Mouse (Mus musculus) gonadal fat pad, adult 2 months (tissue): ENCODE measurements around the gene Nprl3. TPM values are rescaled to one million over a fixed set of nuclear protein-coding genes. Genes with fewer than 3 reads are reported as not detected.
"Not testable (repeated sequence)": the region's sequence is repeated elsewhere in the genome, so short reads cannot be mapped to it uniquely, and the experiment has no call there.

Experiments used
- DNase-seq: peaks from one replicate; pipeline ENCODE4 v3.0.0-alpha.2; 2012; ENCODE audit warnings: low read depth
- polyA plus RNA-seq: library from polyadenylated mRNA; depleted of rRNA; stranded (reverse); fragments of >200 nt; gene quantifications from 2 replicates; pipeline ENCODE4 v1.2.3, GENCODE M21; 2012

Nprl3 gene
- polyA plus RNA-seq, 1 experiment = 133 TPM

DNA sequence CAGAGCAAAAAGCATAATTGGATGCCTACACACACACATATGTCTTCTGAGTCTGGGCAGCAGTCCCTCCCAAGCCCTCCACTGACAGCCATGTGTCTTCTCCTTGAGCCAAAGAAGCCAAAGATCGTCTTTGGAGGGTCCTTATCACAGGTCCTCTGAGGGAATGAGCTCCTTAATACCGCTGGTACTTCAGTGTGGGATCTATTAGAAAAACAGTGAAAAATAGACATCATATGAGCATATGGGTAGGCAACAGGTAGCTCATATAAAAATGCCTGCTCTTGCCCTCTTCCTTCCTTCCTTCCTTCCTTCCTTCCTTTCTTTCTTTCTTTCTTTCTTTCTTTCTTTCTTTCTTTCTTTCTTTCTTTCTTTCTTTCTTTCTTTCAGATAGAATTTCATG lies 17.1 kb upstream of the Nprl3 start:
- DNase-seq = not testable (repeated sequence)

DNA sequence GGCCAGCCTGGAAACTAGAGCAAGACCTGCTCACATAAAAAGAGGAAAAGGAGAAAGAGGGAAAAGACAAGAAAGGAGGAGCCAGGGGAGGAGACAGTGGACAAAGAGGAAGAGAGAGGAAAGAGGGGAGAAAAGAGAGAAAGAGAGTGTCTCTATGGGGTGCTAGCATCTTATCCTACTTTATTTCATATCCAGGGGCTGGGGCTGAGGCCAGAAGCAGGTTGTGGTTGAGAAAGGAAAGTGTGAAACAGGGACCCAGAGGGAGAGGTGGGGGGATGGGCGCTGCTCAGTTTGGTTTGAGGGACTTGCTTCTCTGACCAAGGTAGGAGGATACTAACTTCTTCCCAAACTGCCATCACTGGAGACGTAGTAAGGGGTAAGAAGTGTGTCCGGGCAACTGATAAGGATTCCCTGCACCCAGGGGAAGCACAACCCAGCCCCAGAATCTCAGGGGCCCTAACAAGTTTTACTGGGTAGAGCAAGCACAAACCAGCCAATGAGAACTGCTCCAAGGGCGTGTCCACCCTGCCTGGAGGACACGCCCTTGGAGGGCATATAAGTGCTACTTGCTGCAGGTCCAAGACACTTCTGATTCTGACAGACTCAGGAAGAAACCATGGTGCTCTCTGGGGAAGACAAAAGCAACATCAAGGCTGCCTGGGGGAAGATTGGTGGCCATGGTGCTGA lies 15.7 kb upstream of the Nprl3 start, which contains the start of gene Hba-a1:
Gene Hba-a1, plus strand, starts transcription at position 421 of the 687 bp plus-strand sequence.
- not testable (repeated sequence) for DNase-seq

DNA sequence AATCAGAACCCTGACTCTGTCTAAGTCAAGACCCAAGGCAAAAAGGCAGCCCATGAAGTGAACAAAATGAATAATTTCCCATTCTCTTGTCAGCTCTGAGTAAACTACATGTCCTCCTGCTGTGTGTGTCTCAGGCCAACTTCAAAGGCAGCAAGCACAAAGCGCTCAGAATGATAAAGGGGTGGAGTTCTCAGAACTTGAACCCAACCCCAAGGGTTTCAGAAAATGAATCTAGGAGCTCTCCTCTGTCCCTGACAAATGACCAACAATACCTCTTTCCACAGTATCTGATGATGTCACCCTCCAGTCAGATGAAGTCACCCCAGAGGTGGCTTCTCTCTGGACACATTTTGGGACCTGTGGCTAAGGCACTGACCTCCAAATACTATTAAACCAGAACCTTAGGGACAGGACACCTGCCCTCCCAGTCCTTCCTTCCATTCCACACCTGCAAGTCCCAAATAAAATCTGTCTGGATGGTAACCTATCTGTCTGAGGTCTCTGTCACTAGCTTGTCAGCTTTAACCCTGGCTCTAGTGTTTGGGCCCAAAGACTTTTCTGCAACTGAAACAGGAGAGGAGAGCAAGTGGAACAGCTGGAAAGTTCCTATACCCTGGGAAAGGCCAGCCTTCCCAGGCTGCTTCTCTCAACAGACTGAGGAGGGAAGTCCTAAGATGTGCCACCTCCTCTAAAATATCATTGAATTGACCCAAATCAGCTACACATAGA lies 14.1 kb upstream of the Nprl3 start:
- no peak for DNase-seq

DNA sequence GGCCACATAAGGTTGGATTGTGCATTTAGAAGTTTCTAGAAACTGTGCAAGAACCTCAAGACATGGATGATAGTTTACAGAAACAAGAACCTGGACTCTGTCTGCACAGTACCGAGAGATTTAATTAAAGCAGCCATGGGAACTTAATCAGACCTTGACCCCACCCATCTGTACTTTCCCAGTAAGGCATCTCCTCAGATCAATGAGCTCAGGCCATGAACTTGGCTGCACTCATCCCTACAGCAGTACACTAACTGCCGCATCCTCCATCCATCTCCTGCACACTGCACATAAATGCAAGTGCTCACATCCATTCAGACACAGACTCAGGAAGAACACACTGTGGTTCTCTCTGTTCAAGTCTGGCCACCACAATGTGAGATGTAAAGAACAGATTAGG lies 13.1 kb upstream of the Nprl3 start:
- DNase-seq = no peak

DNA sequence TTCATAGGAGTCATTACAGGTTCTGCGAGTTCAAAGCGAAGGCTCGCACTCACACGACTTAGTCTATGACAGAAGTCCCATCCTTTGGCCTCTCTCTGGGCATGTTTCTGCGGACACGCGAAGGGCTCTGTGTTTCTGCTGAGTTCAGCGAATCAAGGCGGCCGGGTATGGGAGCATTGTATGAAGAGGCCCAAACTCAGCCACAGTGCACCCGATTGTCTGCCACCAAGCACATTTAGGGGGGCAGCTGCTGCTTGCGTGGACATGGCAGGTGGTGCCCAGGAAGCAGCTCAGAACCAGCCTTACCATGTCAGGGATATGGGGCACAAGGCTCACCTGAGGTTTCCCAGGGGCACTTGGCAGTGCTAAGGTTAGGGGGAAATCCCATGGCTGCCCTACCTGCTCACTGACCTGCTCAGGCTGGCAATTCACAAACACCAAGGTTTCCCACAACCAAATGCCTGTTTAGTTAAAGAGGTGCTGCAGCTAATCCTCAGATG lies 11.0 kb upstream of the Nprl3 start:
- DNase-seq = no peak

DNA sequence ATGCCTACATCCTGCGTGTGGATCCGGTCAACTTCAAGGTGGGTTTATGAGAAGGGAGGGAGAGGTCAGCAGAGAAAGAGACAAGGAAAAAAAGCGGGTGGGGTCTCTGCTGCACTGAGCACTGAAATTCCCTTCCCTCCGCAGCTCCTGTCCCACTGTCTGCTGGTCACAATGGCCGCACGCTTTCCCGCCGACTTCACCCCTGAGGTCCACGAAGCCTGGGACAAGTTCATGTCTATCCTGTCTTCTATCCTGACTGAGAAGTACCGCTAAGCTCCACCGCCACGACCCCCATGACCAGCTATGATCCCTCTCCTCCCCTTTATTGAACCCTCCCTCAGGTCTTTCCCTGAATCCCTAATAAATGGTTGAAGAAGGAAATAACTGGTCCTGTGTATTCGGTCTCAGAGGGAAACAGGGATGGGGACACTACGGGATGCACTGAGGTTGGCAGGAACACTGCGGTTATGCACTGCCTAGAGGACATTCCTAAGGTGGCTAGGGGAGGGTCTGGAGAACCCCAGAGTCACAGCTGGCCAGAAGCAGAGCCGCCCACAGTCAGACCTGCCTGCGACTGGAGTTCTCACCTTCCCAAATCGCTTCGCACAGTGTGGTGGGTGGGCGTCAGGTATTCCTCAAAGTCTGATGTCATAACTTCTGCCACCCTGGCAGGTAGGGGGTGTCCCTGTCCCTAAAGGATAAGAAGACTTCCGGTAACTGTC lies 10.4 kb upstream of the Nprl3 start:
- DNase-seq = no peak

DNA sequence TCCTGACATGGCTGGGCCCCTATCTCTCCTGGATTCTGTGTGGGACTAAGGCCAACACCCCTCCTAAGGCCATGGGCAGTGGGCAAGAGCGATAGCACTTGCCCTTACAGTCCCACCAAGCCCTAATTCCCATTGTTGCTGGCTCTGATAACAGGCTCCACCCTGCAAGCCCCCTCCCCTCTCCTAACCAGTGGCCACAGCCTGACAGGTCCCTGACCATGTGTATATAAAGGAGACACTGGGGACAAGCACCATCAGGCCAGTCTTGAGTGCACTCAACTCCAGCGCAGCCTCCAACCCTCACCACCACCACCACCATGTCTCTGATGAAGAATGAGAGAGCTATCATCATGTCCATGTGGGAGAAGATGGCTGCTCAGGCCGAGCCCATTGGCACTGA lies 8.8 kb upstream of the Nprl3 start, which contains the start of gene Hba-x:
Gene Hba-x, plus strand, starts transcription at position 54 of the 400 bp plus-strand sequence.
- no peak for DNase-seq

DNA sequence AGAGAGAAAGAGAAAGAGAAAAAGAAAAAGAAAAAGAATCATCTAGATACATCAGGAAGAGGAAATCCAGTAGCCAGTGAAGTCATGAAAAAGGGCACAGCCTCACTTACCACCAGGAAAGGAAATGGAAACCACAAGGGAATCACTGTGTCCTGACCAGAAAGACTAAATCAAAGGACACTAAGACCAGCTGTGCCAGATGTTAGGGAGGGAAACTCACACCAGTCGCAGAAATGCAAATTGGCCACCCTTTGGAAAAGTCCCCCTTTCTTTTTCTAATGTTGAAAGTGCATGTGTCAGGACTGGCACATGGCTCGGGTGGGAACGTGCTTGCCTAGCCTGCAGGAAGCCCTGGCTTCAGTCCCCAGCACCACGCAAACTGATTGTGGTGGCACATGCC lies 3.7 kb upstream of the Nprl3 start:
- no peak for DNase-seq

DNA sequence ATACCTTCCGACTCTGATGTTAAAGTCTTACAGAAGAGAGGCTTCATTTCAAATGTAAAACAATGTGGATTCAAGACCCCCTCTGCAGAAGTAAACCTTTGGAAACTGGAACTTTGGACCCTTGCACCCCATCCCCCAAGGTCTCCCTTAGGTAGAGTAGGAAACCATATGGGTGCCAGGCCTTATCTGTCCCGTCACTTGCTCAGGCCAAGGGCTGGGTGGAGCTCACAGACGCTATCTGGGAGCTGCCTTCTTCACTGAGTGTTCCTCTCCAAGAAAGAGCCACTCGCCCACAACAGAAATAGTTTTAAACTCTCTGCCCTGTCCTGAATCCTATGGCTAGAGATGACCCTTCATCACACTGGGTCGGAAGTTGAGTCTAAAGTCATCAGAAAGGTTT lies 1.4 kb upstream of the Nprl3 start:
- no peak for DNase-seq

DNA sequence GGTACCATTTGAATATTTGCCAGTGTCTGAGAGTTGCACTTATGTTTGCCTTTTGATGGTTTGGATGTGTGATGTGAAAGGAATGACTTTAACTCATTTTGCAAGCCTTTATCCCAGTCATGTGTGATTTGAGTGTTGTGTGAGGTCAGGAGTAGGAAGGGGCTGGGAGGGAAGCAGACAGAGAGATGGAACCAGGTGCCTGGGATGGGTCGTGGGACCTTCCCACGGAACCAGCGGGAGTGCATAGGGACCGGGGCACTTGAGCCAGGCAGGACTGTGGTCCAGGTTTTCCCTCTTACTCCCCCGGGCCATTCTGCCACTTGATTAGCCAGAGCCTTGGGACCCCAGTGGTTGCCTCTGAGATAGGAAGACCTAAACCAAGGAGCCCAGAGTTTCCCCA lies 457 bp upstream of the Nprl3 start:
- DNase-seq = no peak

DNA sequence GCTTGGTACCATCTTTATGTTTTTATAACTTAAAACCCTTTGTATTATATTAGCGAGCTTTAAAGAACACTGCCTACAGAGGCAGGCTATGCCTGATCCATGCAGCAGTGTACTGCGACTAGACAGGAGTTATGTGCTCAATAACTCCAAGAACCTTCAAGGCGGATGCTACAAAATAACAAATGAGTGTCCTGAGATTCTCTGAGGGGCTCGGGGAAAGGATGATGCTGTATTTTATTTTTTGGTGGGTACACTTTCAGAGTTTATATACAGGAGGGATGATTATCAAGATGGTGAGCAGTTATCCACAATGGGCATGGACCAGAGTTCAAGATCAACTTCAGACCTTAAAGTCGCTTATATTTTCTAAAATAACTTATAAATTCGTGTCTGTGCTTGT lies 731 bp downstream of the Nprl3 start:
- no peak for DNase-seq

DNA sequence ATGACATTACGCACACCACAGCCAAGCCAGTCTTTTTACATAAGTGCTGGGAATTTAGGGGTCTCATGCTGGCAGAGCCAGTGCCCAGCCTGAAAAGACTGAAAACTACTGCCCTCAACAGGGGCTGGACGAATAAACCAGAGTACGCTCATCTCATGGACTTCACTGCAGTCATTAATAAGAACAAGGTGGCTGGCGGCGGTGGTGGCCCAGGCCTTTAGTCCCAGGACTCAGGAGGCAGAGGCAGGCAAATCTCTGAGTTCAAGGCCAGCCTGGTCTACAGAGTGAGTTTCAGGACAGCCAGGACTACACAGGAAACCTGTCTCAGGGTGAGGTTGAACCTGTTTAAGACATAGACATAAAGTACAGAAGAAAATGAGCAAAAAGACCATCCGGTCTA lies 1.3 kb downstream of the Nprl3 start:
- DNase-seq = no peak

DNA sequence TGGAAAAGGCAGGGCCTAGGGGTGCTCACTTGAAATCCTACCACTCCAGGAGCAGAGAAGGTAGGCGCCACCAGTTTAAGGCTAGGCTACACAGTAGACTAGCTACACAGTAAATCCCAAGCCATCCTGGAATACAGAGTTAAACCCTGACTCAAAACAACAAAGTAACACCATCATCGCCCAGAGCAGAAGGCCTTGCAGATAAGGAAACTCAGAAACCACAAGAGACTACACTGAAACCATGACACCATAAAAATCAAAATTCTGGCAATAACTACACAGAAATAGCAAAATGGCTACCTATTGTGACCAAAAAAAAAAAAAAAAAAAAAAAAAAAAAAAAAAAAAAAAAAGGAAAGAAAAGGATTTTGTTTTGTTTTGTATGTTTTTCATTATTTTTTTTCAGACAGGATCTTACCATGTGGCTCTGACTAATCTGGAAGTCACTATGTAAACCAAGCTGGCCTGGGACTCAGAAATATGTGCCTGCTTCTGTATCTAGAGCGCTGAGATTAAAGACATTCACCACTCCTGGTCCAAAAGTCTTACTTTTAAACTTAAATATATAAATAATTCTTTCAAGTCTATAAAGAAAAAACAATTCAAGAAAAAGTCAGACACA lies 2.3 kb downstream of the Nprl3 start:
- DNase-seq = no peak

DNA sequence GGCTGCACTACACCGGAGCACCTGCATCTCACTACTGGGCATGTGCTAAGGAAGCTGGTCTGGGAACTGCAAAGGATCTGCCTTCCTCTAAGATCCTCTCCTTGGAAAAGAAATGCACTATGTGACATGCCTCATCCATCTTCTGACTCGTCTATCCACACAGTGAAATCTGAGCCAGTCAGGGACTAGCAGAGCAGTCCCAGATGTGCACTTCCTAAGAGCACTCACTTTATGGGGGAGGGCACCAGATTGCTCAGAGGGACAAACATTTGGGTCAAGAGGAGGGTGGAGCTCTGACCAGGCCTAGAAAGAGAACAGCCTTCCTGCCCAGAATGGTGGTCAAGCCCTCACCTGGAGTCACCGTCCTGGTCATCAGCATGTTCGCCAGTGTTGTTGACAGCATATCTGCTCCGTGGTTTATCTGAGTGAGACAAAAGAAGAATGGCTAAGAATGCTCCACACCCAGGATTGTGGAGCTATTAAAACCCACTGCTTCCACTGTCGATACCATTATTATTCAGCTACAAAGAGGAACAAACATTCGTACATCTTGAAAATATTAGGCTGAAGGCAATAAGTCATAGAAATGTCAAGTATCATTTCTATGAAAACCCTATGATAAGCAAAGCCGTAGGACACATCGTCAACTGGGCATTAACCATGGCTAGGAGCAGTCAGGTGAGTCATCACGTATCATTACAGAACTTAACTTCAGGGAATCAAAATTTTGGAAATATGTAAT lies 4.7 kb downstream of the Nprl3 start:
- DNase-seq = no peak

DNA sequence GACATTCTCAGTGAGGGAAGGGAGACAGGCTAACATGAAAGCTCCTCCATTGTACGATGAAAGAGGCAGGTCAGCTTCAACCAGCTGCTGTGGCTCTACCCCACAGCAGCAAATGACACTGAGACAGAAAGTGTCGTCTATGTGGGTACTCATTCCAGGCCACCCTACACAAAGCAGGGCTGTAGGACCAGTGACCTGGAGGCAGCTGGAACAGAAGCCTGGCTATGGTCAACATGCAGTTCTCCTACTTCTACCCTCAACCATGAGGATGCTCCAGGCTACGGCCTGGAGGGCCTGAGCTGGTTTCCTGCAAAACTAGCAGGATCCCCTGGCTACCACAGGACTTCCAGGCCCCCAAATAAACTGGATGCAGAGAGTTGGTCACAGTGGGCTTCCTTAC lies 10.9 kb downstream of the Nprl3 start:
- DNase-seq = no peak

DNA sequence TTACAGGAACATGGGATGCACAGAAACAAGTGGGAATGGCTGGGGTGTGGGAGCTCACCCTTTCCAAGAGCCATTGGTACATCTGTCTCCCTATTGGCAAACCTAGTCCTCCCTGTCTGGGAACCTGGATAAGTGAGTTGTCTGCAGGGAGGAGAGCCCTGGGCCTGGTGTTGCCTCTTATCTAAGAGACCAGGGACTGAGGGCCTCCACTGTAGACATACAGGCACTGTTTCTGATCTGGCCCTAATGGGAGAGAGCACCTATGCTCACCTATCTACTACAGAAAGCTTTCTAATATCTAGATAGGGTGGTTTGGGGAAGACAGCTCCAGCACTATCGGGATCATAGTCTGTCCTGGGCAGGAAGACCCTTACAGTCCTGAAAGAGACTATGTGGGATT lies 11.4 kb downstream of the Nprl3 start:
- no peak for DNase-seq

DNA sequence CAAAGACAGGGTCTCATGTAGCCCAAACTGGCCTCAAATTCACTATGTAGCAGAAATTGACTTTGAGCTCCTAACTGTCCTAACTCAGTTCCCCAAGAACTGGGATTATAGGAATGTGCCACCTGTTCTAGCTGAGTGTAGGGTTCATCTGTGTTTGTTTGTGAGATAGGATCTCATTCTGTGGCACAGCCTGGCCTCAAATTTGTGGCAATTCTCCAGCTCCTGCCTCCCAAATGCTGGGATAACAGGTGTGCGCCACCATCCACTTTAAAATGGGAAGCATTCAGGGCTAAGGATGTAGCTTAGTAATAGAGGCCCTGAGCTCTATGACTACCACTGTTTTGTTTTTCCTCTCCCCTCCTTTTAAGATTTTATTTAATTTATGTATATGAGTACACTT lies 14.4 kb downstream of the Nprl3 start:
- no peak for DNase-seq

DNA sequence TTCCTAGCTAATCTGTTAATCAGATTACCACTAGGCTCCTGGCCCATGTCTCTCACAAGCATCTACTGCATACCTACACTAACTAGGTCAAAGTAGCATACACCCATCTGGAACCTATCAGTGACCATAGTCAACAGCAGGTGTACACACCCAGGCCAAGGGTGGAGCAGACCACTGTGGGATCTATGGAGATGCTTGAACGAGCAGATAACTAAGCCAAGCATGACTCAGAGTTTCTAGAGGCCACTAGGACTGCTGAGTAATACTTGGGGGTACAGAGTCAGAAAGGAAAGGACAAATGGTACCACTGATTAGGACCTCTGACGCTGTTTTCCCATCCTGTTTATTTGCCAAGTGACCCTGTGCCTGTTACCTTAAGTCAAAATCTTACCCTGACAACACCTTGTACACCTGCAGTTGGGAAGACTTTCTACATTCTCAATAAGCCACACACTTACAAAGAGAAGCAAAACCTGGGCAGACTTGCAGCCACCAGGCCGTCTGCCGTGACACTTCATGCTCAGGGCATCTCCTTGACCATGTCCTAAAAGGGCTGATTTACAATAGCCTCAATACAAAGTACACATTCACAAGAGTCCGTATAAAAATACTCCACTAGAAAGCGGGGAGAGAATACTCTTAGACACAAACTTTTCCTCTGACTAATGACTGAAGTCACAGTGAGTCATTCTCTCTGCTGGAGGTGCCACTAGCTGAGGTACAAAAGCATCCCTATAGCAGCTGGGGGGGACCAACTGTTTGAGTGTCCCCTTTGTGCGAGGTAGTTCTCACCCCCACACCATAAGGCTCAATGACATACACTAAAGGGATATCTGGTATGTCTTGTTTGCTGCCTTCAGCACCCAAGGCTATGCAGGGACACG lies 16.4 kb downstream of the Nprl3 start:
- no peak for DNase-seq

DNA sequence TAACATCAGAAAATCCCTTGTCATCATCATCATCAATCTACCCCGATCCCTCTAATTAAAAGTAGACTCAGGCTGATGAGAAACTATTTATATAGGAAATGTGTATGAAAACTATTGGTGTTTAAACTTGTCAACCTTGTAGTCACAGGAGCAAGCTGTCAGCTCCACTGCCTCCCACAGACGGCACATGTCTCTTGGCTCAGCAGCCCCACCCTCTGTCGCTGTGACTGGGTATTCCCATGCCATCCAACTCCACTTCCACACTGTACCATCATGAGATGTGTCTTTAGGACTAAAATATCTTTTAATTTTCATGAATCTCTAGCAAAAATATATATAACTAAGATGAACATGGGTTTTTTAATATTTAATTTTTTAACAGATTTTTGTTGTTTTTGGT lies 19.2 kb downstream of the Nprl3 start:
- no peak for DNase-seq

DNA sequence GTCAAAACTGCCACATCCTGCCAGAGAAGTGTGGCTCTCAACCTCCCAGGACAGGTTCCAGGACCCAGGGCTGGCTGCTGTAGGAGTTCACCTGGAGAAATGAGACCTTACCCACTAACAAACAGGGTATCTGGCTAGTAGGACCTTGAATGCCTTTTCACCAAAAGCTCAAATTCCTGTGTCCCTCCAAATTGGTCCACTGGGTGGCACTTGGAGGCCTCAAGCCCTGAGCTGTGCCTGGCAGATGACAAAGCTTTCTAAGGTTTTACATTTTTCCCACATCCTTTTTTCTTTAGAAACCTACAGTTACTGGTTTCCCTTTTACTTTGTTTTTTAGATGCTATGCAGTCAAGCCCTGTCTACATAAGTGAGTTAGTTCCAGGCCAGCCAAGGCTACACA lies 20.4 kb downstream of the Nprl3 start:
- DNase-seq = no peak
